Mouse (Mus musculus): Measurements from ENCODE around the gene Ankrd23.
"Not testable (repeated sequence)": the region's sequence is repeated elsewhere in the genome, so short reads cannot be mapped to it uniquely, and the experiment has no call there.

Ankrd23 gene

DNA sequence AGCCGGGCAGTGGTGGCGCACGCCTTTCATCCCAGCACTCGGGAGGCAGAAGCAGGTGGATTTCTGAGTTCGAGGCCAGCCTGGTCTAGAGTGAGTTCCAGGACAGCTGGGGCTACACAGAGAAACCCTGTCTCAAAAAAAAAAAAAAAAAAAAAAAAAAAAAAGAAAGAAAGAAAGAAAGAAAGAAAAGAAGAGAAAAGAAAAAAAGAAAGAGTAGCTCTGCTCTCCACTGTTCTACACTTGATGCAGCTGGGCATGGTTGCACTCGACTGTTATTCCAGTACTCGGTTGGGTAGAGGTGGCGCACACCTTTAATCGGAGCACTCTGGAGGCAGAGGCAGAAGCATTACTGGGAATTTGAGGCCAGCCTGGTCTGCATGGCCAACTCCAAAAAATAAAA, at the start of gene Ankrd23:
TSS of gene Ankrd23 (minus strand) at position 101 of the 400 bp plus-strand sequence.
- not testable (repeated sequence) for DNase-seq (ENCODE audit: low spot score)

- no peak for DNase-seq (ENCODE audit: low spot score)
Observed at GRCm38 (mm10) chr1:36586288-36586687, 49.6 kb upstream of the Ankrd23 start.

DNA sequence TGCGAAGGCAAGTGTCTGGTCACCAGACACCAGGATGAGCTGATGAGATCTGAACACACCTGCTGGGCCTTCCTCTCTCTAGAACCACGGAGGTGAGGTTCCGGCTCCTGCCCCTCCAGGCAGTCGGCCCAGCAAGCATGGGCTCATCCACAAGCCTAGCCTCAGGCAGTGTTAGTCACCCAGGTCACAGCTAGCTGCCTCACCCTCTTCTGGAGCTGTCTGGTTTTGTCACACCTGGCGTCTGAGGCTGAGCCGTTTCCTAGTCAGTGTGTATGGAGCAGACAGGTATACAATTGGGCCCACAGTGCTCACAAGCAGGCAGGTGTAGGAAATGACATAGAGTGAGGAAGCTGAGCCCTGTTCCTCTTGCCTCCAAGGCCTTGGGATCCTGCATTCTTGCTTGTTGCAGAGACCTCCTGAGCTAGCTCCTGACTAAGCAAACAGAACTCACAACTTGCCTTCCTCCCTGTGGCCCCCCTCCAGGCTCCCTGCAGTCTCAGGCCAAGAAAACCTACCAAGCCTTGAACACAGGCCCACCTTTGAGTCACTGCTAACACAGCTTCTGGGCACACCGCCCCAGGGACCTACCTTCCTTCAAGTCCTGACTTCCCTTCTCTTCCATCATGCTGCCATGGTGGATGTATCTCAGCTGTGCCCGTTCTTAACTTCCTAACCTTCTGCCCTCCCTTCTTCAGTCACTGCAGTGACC, 46.9 kb upstream of the Ankrd23 start:
- DNase-seq (ENCODE audit: low spot score) = no peak

GRCm38 (mm10) chr1:36582211-36582610, 45.5 kb upstream of the Ankrd23 start:
- DNase-seq (ENCODE audit: low spot score) = no peak

DNA sequence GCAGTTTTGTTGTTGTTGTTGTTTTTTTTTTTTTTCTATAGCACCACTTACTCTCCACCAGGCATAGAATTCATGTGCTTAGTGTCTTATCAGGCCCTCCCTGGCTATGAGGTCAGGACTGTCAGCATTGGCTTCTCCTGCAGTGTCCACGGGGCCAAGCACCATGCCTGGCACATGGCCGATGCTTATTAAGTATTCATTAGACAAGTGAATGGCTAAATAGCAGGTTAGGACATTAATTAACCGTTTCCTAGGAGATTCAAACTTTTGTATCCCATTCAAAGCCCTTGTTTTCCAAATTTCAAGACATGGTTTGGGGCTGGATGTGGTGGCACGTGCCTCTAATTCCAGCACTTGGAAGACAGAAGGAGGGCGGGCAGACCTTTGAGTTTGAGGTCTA, 44.6 kb upstream of the Ankrd23 start:
- DNase-seq (ENCODE audit: low spot score) = no peak

GRCm38 (mm10) chr1:36580384-36581207, 43.9 kb upstream of the Ankrd23 start:
- DNase-seq (ENCODE audit: low spot score) = no peak

- no peak for DNase-seq (ENCODE audit: low spot score)
Observed at GRCm38 (mm10) chr1:36579974-36580383, 43.3 kb upstream of the Ankrd23 start.

DNA sequence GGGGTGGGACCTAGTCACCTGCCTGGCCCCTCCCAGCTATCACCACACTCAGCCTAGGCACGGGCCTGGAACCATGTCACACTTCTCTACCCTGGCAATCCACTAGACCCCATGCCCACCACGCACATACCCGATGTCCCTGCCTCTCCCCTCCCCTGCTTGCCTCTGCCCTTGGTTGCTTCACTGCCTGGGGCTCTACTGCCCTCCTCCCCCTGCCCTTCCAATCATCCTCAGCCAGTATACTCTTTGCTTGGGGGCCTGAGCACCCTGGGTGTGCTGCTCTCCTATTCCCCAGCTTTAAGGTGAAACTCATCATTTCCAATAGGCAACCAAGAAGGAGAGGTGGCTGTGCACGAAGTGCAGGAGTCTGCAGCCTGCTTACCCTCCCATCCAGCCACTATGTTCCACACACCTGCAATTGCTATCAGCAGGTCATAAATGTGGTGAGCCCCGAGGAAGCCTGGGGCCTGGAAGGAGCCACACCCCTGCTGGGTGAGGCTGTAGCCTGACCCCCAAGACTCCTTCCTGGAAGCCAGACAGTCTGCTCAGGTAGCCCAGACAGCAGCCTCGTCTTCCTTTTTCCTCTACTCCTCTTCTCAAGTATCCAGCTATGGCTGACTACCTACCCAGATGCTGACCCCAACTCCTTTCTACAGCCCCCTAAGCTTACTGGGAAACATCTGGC, 40.5 kb upstream of the Ankrd23 start:
- no peak for DNase-seq (ENCODE audit: low spot score)

- no peak for DNase-seq (ENCODE audit: low spot score)
Observed at GRCm38 (mm10) chr1:36575347-36575746, 38.7 kb upstream of the Ankrd23 start.

DNA sequence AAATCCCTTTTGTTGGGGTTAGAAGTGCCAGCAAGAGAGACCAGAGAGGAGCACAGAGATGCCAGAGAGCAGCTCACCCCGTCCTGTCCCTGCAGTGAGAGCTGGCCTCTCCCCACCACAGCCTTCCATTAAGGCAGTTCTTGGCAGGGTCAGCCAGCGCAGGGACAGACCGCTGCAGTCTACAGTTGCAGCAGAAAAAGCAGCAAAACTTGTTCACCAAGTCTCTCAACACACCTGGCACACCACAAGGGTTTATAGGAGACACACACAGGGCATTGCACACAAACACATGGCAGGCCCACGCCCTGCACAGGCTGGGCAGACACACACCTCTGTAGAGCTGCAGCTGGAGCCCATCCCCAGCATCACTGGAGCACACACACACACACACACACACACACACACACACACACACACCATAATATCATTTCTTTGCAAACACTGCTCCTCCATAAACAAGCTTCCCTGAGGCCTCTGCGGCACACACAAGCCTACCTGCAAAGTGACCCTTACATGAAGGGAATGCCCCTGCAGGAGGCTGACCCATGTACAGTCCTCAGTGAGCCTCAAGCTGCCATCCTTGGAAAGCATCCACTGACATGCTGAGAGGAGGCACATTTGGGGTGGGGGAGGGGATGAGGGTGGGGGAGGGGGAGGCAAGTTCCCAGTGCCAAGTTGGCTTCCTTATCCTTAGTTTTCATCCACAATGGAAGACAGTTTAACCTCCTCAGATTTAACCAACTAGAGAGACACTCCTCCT, 37.7 kb upstream of the Ankrd23 start:
- DNase-seq (ENCODE audit: low spot score) = no peak

GRCm38 (mm10) chr1:36573524-36573923, 36.8 kb upstream of the Ankrd23 start:
- no peak for DNase-seq (ENCODE audit: low spot score)

DNA sequence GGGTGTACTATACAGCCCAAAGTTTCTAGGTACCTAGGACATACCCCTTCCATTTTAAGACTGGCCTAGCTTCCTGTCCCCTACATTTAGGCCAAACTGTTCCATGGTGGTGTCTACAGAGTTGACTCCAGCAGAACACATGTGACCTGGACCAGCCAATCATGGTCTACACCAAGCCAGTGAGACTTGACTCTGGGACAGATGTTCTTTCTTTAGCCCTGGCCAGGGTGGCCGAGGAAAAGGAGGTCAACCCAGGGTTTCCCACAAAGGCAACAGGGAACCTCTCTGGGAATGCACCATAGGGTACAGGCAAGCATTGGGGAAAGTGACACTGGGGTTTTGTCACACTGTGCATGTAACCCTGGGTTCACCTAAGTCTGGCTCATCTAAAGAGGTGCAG, 36.0 kb upstream of the Ankrd23 start:
- DNase-seq (ENCODE audit: low spot score) = no peak

DNA sequence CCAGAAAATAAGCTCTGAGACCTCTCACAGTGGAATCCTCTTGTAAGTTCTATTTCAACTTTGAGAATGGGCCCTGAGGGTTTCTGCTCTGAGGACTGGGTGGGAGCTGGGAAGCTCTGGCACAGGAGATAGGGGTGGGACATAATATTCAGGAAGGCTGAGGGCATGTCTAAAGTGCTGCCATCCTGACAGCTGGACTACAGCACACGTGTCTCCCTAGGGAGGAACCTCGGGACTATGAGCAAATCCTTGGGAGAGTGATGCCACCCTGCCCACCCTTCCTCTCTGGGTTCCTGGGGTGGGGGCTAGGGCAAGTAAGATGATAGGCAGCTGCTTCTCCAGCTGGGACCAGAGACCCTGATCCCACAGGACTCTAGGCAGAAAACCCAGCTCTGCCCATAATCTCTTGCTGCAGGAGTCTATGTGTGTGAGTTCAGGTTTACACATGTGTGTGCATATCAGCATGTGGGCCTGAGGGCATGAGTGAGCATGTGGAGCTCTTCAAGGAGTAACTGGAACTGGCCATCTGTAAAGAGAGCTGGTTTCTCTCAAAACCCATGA, 35.5 kb upstream of the Ankrd23 start:
- DNase-seq (ENCODE audit: low spot score) = no peak

- DNase-seq (ENCODE audit: low spot score) = no peak
Observed at GRCm38 (mm10) chr1:36571627-36572026, 34.9 kb upstream of the Ankrd23 start.

GRCm38 (mm10) chr1:36570320-36570719, 33.6 kb upstream of the Ankrd23 start:
- DNase-seq (ENCODE audit: low spot score) = no peak

DNA sequence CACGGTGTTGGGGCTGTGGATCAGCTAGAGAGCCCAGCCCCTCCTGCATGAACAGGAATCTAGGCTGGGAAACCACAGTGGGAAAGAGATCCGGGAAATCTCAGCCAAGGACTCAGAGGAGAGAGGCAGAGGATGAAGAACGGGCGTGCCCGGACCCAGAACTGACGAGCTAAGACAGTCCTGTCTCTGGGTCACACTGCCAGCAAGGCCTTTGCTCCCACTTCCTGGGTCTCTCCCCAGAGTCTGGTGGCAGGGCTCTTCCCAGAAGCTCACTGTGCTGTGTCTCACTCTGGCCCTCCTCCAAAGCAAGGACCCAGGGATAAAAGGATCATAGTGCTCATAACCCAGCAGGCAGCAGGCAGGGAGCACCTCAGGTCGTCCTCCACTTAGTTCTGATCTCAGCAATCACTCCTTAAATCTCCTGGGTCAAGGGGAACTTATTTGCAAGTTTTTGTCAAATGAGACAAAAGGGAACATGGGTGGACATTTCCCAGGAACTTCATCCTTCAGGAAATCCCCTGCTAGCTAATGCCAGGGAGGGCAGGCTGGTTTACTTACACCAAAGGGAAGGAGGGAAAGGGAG, 33.1 kb upstream of the Ankrd23 start:
- DNase-seq (ENCODE audit: low spot score) = no peak

- DNase-seq (ENCODE audit: low spot score) = no peak
Observed at GRCm38 (mm10) chr1:36568776-36569175, 32.1 kb upstream of the Ankrd23 start.

DNA sequence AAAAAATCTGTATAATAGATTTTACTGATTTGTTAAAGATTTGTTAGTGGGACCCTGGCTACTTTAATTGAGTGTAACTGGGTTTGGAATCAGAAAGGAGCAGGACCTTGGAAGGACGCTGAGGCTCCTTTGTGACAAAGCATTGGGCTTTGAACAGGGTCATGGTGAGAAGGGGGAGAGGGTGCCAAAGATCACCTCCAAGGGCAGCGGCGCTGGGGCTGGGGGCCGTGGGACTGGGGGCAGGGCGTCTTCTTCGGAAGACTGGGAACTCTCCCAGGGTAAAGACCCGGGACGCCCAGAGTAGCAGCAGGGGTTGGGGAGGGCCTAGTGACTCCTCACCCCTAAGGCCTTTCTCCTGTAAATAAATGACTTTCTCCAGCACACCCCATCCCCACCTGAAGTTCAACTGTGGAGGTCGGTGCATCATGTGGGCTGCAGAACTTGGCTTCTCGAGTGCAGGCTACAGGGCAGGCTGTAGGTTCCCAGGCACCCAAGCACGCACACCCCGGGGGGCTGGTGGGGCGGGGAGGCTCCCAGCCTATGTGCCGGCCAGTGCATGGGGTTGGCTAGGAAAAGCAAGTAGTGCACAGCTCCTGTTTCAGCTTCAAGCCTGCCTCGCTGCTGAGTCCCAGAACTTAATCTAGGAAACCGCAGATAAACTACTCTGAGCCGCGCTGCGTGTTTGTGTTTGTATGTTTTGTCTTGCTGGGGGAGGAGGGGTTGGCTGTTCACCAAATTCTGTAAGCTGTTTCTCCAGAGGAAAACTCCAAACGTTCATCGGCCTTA, 31.3 kb upstream of the Ankrd23 start:
- DNase-seq (ENCODE audit: low spot score) = no peak

DNA sequence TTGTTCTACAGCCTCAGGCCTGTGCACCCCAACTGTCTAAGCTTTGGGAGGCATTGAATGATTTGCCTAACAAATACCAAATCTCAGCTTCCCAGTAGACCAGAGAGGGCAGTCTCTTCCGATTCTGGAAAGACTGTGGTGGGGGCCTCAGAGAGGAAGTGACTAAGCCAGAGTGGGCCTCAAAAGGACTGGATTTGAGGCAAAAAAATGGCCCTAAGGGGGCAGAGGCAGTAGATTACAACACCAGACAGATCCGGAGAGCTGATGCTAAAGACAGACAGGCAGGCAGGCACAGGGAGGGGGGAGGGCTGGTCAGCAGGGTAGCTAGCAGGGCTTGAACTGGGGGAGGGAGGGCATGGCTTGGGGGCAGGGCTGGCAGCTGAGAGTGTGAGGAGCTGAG, 29.7 kb upstream of the Ankrd23 start:
- DNase-seq (ENCODE audit: low spot score) = no peak

GRCm38 (mm10) chr1:36564101-36564500, 27.4 kb upstream of the Ankrd23 start:
- no peak for DNase-seq (ENCODE audit: low spot score)

DNA sequence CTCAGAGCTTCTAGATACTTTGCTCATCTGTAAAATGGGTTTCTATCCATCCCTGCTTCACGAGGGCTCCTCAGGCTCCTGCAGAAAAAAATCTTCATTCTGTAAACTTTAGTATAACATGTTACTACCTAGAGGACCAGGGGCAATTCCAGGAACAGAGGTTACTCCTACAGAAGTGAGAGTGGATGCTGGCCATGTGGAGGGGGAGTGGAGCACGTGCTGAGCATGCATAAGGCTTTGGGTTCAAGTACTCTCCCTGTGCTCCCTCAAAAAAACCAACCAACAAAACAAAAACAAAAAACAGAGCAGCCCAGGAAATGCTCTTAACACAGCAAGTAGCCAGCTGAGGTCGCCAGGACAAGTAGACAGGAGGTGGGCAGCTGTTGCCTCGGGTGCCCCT, 26.9 kb upstream of the Ankrd23 start:
- DNase-seq (ENCODE audit: low spot score) = no peak

All from spleen, adult 12 weeks (tissue).